Mouse (Mus musculus): ENCODE data around the gene Cog5. TPM values are rescaled to one million over a fixed set of nuclear protein-coding genes. Genes with fewer than 3 reads are reported as not detected.

The Cog5 gene
- polyA plus RNA-seq, 1 experiment from 2014 or later, result 25.5 TPM

DNA sequence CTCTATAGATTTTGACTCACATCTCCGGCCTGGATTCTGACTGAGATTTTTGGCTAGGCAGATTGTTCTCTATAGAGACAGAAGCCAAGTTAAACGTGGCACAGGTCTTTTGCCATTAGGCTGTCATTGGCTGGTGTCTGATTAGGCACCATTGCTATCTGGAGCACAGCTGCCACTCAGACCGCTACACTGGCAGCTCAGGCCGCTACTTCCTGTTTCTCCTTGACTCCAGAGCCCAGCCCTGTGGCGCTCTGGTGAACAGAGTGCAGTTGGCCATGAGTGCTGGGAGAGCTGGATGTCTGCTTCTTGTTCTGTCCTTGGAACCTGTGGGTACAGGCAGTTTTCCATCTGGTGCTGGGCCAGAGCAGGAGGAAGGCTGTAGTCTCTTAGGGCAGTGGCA is 262.6 kb downstream of the Cog5 start:
- H3K27ac ChIP-seq (replicated peaks), result peak overlapping the region; percentile 78
- 38% methylated on average over 5 of the region's 5 CpGs for WGBS
- peaks cover 32% of the 10 kb centered on the region for H3K36me3 ChIP-seq
- no peak overlapping the region for H3K9ac ChIP-seq
- no peaks in the 10 kb centered on the region for H3K9me3 ChIP-seq
- H3K27me3 ChIP-seq (replicated peaks), result no peaks in the 10 kb centered on the region
- no peak overlapping the region for H3K4me2 ChIP-seq
- ATAC-seq (ENCODE audit: extremely low read depth, insufficient number of reproducible peaks, low FRiP score, low TSS enrichment), result peak; percentile 46; the same call in 1 of the 2 replicates
- peaks cover 22% of the 10 kb centered on the region for H3K4me1 ChIP-seq
- H3K4me3 ChIP-seq, result no peak overlapping the region

DNA sequence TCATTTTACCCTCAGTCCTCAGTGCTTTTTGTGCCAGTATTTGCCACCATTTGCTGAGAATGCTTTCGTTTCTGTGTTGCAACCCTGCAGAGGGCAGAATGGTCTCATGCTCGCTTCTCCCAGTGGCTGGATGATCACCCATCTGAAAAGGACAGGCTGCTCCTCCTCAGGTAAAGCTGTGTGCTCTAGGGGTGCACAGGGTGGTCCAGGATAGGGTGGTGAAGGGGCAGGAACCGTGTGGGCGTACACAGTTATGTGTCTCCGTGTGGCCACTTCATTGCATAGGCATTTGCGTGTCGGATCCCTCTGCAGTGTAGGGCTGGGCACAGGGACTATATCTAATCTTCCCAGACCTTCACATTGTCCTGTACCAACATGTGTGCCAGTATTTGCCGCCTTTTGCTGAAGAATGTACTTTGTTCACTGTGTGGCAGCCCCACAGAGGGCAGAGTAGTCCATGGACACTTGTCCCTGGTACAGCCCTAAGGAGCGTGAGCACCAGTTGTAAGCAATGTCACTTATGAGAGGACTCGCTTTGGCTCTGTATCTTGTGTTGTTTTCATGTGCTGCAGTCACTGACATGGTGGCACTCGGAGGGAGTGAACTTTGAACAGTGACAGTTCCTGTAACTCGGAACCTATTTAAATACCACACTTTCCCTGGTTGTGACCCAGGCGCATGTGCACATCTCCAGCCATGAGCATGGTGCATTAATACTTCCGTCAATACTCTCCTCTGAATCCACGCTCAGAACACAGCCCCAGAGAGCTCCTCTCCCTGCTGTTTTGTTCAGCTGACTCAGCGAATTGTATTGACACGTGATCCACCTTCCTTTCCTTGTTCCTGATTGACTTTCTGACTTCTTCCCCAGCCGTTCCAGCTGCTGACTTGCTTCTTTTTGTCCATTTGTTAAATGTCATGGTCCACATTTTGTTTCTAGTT is 266.1 kb downstream of the Cog5 start:
- no peaks in the 10 kb centered on the region for H3K27me3 ChIP-seq (replicated peaks)
- no peak overlapping the region for H3K27ac ChIP-seq (replicated peaks)
- H3K9ac ChIP-seq, result no peak overlapping the region
- H3K36me3 ChIP-seq, result peaks cover 57% of the 10 kb centered on the region
- H3K4me1 ChIP-seq, result peaks cover 13% of the 10 kb centered on the region
- no peak overlapping the region for H3K4me2 ChIP-seq
- H3K4me3 ChIP-seq, result no peak overlapping the region
- 82% methylated on average over 18 of the region's 18 CpGs for WGBS
- no peak for ATAC-seq (ENCODE audit: extremely low read depth, insufficient number of reproducible peaks, low FRiP score, low TSS enrichment)
- H3K9me3 ChIP-seq, result no peaks in the 10 kb centered on the region

DNA sequence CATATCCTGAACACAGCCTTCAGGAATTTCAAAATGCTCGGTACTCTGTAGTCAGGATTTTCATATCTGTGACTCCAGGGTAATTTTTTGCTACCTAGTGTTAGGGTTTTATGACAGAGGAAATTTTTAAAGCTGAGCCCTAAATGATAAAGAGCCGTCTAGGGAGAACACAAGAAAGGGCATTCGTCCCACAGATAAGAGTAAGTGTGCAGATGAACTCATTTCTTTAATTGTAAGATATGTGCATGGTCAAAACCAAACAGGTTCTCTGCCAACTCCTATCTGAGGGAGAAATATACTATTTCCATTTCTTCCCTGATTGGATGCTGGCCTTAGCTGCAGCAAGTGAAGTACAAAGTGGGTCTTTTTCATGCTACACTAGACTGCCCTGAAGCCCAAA is 269.5 kb downstream of the Cog5 start:
- H3K9ac ChIP-seq, result no peak overlapping the region
- no peak overlapping the region for H3K27ac ChIP-seq (replicated peaks)
- H3K4me2 ChIP-seq, result no peak overlapping the region
- H3K27me3 ChIP-seq (replicated peaks), result no peaks in the 10 kb centered on the region
- no peaks in the 10 kb centered on the region for H3K4me1 ChIP-seq
- peaks cover 79% of the 10 kb centered on the region for H3K36me3 ChIP-seq
- no peaks in the 10 kb centered on the region for H3K9me3 ChIP-seq
- 65% methylated on average over 3 of the region's 3 CpGs for WGBS
- ATAC-seq (ENCODE audit: extremely low read depth, insufficient number of reproducible peaks, low FRiP score, low TSS enrichment), result no peak
- no peak overlapping the region for H3K4me3 ChIP-seq

DNA sequence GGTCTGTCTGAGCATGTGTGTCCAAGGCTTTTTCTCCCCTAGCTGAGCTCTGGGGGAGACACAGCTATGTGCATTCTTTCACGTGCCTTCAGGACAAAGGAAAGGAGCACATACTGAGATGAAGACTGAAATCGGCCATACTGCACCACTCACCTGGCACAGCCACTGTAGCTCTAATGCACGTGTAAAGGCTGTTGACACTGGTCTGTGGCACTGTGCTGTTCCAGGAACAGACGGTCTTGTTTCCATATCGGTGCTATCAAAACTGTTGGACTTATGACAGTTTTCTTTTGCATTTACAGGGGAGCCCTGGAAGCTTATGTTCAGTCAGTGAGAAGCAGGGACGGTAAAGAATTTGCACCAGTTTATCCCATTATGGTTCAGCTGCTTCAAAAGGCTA is 270.7 kb downstream of the Cog5 start:
- ATAC-seq (ENCODE audit: extremely low read depth, insufficient number of reproducible peaks, low FRiP score, low TSS enrichment), result no peak

DNA sequence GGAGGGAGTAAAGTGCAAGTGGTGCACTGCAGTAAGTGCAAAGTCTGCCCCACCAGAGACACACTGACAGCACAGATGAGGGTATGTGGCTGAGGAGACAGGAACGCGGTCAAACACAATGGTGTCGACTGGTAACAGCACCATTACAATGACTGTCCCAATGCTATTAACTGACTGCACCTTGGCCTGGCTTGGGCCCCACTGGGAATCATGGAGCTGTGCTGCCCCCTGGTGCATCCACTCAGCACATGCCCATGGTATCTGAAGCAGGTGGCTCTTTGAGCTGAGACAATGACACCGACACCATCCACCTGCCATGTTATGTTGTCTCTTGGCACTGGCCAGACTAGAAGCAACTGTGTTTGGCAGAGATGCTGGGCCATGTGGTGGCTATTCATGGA is 272.0 kb downstream of the Cog5 start:
- no peak overlapping the region for H3K4me3 ChIP-seq
- ATAC-seq (ENCODE audit: extremely low read depth, insufficient number of reproducible peaks, low FRiP score, low TSS enrichment), result no peak
- H3K4me2 ChIP-seq, result no peak overlapping the region
- H3K9ac ChIP-seq, result no peak overlapping the region
- peaks cover 84% of the 10 kb centered on the region for H3K36me3 ChIP-seq
- H3K27ac ChIP-seq (replicated peaks), result no peak overlapping the region
- 48% methylated on average over 4 of the region's 4 CpGs for WGBS
- no peaks in the 10 kb centered on the region for H3K27me3 ChIP-seq (replicated peaks)
- H3K4me1 ChIP-seq, result no peaks in the 10 kb centered on the region
- no peaks in the 10 kb centered on the region for H3K9me3 ChIP-seq

More for the DNA sequence above, 270.7 kb downstream of the Cog5 start:
- WGBS, result 85% methylated on average over 6 of the region's 6 CpGs
- no peaks in the 10 kb centered on the region for H3K9me3 ChIP-seq
- H3K4me2 ChIP-seq, result no peak overlapping the region
- H3K4me1 ChIP-seq, result no peaks in the 10 kb centered on the region
- no peak overlapping the region for H3K9ac ChIP-seq
- no peaks in the 10 kb centered on the region for H3K27me3 ChIP-seq (replicated peaks)
- H3K27ac ChIP-seq (replicated peaks), result no peak overlapping the region
- no peak overlapping the region for H3K4me3 ChIP-seq
- peaks cover 81% of the 10 kb centered on the region for H3K36me3 ChIP-seq

DNA sequence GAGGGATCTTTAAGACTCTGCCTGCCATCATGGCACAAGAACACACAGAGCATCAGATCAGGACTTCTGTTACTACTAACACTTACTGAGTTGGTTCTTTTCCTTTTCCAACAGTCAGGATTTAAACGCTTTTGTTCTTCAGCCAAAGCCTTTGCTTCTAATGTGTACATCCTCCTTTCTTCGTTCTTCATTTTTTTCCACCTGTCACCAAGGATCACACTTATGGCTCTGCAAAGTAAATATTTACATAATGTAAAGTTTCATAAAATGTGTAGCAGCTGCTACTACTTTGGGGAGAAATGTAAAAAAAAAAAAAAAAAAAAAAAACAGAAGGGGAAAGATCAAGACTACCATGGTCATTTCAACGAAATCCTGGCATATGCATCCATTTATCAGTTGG is 273.8 kb downstream of the Cog5 start:
- Histone ChIP-seq H3K9me3 (no peaks in the 10 kb centered on the region), H3K9ac (no peak overlapping the region), H3K27ac (replicated peaks) (no peak overlapping the region), H3K4me1 (no peaks in the 10 kb centered on the region), H3K4me3 (no peak overlapping the region), H3K27me3 (replicated peaks) (no peaks in the 10 kb centered on the region), H3K36me3 (peaks cover 85% of the 10 kb centered on the region), H3K4me2 (no peak overlapping the region)
- 84% methylated on average over 3 of the region's 3 CpGs for WGBS
- no peak for ATAC-seq (ENCODE audit: extremely low read depth, insufficient number of reproducible peaks, low FRiP score, low TSS enrichment)

DNA sequence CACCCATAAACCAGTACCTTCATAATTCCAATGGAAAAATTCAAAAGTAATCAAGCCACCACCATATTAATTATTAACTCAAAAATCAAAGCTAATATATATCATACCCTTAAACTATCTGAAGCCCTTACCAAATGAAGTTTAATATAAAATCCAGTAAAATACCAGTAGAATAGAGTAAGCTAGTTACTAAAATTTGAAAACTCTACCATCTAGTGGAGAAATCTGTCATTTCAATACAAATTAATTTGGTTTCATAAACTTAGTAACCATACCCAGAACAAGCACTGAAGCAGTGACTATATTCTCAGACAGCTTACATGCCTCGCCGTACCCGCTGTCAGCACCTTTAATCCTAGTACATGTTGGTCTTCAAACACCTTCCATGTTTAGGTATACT is 277.1 kb downstream of the Cog5 start:
- no peak overlapping the region for H3K9ac ChIP-seq
- H3K4me3 ChIP-seq, result no peak overlapping the region
- ATAC-seq (ENCODE audit: extremely low read depth, insufficient number of reproducible peaks, low FRiP score, low TSS enrichment), result no peak
- H3K36me3 ChIP-seq, result peaks cover 91% of the 10 kb centered on the region
- no peak overlapping the region for H3K27ac ChIP-seq (replicated peaks)
- no peak overlapping the region for H3K4me2 ChIP-seq
- H3K4me1 ChIP-seq, result no peaks in the 10 kb centered on the region
- H3K9me3 ChIP-seq, result no peaks in the 10 kb centered on the region
- WGBS, result 89% methylated on average over 3 of the region's 3 CpGs
- no peaks in the 10 kb centered on the region for H3K27me3 ChIP-seq (replicated peaks)

DNA sequence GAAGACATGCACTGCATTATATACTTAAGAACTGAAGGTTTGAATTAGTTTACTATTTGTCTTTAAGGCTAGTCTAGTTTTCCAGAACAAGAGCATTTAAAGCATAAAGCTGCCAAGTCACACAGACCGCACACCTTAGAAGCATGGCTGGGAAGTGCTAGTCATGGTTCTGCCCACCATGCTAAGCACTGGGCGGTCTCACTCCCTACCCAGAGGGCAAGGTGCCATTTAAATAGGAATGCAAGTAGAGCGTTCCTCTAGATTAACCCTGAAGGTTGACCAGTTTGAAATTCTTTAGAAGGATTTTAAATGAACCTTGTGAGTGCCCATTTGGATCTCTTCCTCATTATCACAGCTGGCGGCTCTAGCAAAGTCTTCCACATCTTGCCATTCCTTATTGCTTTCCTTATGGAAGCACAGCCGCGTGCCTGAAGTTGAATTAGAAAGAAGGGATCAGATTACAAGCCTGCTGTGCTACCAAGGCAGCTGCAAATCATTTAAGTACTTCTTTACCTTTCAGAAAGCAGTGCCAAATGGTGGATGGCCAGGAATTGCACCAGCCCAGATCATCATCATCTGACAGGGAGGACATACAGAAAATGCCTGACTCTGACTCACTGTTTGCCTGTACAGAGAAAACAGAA is 282.1 kb downstream of the Cog5 start:
- no peak for ATAC-seq (ENCODE audit: extremely low read depth, insufficient number of reproducible peaks, low FRiP score, low TSS enrichment)
- Histone ChIP-seq H3K4me2 (no peak overlapping the region), H3K4me3 (no peak overlapping the region), H3K36me3 (peaks cover 90% of the 10 kb centered on the region), H3K27me3 (replicated peaks) (no peaks in the 10 kb centered on the region), H3K27ac (replicated peaks) (no peak overlapping the region), H3K9me3 (no peaks in the 10 kb centered on the region), H3K9ac (no peak overlapping the region), H3K4me1 (no peaks in the 10 kb centered on the region)
- WGBS, result 55% methylated on average over 6 of the region's 6 CpGs

DNA sequence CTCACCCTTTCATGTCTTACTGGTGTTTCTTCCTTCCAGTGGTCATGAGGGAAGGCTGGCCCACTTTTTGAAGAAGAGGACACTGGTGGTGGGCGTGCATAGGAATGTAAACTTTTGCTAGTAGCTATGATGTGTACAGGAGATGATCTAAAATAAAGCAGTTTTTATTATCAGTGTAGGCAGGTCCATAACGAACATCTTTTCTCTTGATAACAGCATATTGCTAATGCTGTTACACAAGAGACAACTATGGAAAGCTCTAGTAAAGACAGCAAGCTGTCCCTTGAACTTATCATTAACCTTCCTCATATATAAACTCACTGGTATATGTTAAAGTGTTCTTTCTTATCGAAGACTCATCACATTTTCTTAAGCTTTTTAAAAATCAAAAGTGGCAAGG is 282.9 kb downstream of the Cog5 start:
- WGBS, result 78% methylated on average over 3 of the region's 3 CpGs
- Histone ChIP-seq H3K4me2 (no peak overlapping the region), H3K27me3 (replicated peaks) (no peaks in the 10 kb centered on the region), H3K9ac (no peak overlapping the region), H3K4me1 (no peaks in the 10 kb centered on the region), H3K4me3 (no peak overlapping the region), H3K27ac (replicated peaks) (no peak overlapping the region), H3K36me3 (peaks cover 90% of the 10 kb centered on the region), H3K9me3 (no peaks in the 10 kb centered on the region)
- ATAC-seq (ENCODE audit: extremely low read depth, insufficient number of reproducible peaks, low FRiP score, low TSS enrichment), result no peak

DNA sequence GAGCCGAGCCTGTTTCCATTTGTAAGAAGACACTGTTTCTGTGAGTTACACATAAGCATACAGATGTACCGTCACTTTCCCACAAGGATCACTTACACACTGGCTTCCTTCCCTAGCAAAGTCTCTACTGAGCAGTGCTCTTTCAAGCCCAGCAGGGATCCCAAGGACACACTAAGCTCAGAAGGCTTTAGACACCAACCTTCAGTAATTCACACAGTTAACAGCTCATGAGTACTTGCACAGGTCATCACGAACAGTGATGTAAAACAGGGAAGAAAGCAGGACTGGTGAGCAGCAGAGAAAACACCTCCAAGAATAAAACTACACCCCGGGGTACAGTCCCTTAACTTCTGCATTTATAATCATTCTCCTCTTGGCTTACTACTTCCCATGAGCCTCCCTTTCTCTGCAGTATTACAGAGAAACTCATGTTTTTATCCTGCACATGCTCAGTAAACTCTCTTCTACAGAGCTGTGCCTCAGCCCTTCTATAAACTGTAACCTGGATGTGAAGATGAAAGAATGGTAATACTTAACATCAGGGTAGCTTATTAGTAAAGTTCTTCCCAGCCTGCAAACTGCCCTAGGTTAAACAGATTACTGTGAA is 283.8 kb downstream of the Cog5 start:
- H3K9ac ChIP-seq, result no peak overlapping the region
- no peak for ATAC-seq (ENCODE audit: extremely low read depth, insufficient number of reproducible peaks, low FRiP score, low TSS enrichment)
- H3K36me3 ChIP-seq, result peaks cover 90% of the 10 kb centered on the region
- no peak overlapping the region for H3K27ac ChIP-seq (replicated peaks)
- H3K9me3 ChIP-seq, result no peaks in the 10 kb centered on the region
- WGBS, result 88% methylated on average over 4 of the region's 4 CpGs
- H3K27me3 ChIP-seq (replicated peaks), result no peaks in the 10 kb centered on the region
- H3K4me2 ChIP-seq, result no peak overlapping the region
- no peak overlapping the region for H3K4me3 ChIP-seq
- peaks cover 4% of the 10 kb centered on the region for H3K4me1 ChIP-seq

DNA sequence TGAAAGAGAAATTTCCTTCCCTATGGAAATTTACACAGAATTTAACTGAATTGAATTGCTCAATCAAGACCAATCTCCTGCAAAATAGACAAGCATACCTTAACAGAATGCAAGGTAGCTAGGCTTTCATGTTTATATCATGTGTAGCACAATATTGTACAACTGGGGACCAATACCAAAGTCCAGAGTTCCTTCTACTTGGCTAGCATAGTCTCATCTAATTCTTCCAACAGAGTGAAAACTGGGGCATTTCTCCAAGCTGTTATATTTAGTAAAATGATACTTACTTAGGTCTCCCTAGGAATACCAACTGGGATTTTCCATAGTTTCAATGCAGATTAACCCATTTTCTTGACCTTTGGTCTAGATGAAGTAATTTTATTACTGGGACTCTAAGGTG is 284.4 kb downstream of the Cog5 start:
- H3K4me2 ChIP-seq, result no peak overlapping the region
- no peaks in the 10 kb centered on the region for H3K27me3 ChIP-seq (replicated peaks)
- no peak for ATAC-seq (ENCODE audit: extremely low read depth, insufficient number of reproducible peaks, low FRiP score, low TSS enrichment)
- H3K4me3 ChIP-seq, result no peak overlapping the region
- H3K27ac ChIP-seq (replicated peaks), result no peak overlapping the region
- H3K9ac ChIP-seq, result no peak overlapping the region
- peaks cover 90% of the 10 kb centered on the region for H3K36me3 ChIP-seq
- peaks cover 8% of the 10 kb centered on the region for H3K4me1 ChIP-seq
- no peaks in the 10 kb centered on the region for H3K9me3 ChIP-seq
